Mouse (Mus musculus): ENCODE results near the gene Pecam1. TPM values are rescaled to one million over a fixed set of nuclear protein-coding genes. Genes with fewer than 3 reads are reported as not detected.

Pecam1 gene
- polyA plus RNA-seq, 1 experiment from 2014 or later = 10.7 TPM

DNA sequence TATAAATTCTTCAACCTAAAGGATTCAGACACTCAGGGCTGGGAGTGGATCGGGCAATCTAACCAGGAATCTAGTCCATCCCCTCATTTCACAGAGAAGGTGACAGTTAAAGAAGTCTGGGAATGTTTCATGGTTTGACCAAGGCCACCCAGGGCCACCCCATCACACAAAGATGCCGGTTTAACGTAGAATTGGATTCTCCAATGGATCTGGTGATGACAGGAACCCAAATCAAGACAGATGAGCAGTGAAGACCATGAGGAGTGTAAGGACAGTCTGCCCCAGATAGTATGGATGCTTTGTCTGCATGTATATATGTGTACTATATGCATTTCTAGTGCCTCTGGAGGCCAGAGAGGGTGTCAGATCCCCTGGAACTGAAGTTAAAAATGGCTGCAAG is 80.2 kb downstream of the Pecam1 start:
- no peak overlapping the region for H3K9ac ChIP-seq
- no peak overlapping the region for H3K27ac ChIP-seq
- no peaks in the 10 kb centered on the region for H3K36me3 ChIP-seq
- H3K9me3 ChIP-seq (replicated peaks) = no peaks in the 10 kb centered on the region
- H3K4me2 ChIP-seq = no peak overlapping the region
- 72% methylated on average over 3 of the region's 3 CpGs for WGBS (ENCODE audit: insufficient replicate concordance)
- H3K4me1 ChIP-seq = peaks cover 44% of the 10 kb centered on the region
- no peak for ATAC-seq
- H3K27me3 ChIP-seq (replicated peaks) = no peaks in the 10 kb centered on the region
- no peak overlapping the region for H3K4me3 ChIP-seq

- H3K36me3 ChIP-seq = no peaks in the 10 kb centered on the region
- ATAC-seq = no peak
- no peak overlapping the region for H3K27ac ChIP-seq
- H3K9me3 ChIP-seq (replicated peaks) = no peaks in the 10 kb centered on the region
- no peak overlapping the region for H3K9ac ChIP-seq
- no peak overlapping the region for H3K4me3 ChIP-seq
- peaks cover 40% of the 10 kb centered on the region for H3K4me1 ChIP-seq
- H3K27me3 ChIP-seq (replicated peaks) = no peaks in the 10 kb centered on the region
- H3K4me2 ChIP-seq = no peak overlapping the region
- 46% methylated on average over 7 of the region's 9 CpGs for WGBS (ENCODE audit: insufficient replicate concordance)
Measured at GRCm38 (mm10) chr11:106669873-106670173, 80.6 kb downstream of the Pecam1 start.

DNA sequence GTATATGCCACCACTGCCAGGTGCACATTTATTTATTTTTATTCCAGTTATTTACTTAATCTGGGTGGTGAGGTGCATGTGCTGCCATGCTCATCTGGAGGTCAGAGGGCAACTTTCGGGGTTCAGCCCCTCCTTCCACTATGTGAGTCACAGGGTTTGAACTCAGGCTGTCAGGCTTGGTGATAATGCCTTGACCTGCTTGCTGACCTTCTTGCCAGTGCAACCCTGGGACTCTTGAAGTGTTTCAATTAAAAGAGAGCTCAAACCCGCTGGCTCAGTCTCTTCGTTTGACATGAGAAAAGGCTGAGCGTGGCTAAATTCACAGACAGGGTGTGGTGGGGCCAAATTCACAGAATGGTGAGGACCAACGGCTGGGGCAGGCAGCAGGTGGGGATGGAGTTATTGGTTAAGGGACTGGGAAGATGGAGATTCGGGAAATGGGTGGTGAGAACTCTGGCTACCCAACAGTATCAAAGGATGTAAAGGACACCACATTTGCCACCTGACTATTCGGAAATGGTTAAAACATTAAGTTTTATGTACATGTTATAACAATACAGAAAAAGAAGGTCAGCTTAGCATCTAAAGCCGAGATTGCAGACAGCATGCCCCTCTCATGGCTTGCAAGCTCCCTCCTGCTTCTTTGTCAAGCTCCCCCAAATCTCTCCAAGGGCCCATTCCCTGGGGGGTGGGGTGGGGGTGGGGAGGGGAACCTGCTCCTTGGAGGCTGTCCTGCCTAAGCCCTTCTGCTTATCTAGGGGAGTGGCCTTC is 81.1 kb downstream of the Pecam1 start:
- no peak for ATAC-seq
- Histone ChIP-seq H3K9ac (no peak overlapping the region), H3K27me3 (replicated peaks) (no peaks in the 10 kb centered on the region), H3K36me3 (no peaks in the 10 kb centered on the region), H3K9me3 (replicated peaks) (no peaks in the 10 kb centered on the region), H3K4me2 (no peak overlapping the region), H3K4me1 (peaks cover 34% of the 10 kb centered on the region), H3K27ac (no peak overlapping the region), H3K4me3 (no peak overlapping the region)
- WGBS (ENCODE audit: insufficient replicate concordance) = 60% methylated on average over 8 of the region's 8 CpGs

DNA sequence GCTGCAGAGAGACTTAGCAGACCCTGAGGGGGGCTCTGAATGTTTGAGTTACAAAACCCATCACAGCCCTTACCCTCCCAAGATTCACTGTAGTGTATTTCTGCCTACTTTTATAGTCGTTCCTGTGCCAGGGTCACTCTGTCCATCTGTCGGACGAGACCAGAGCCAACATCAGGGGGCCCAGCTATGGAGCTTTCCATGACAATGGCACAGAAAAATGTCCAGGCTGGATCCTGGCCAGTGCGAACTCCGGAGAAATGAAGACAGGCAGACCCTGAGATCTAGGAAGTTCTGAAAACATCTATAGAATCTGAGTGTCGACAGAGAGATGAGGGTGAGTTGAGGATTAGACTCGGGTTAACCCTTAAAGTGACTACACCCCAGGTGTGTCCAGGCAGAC is 82.1 kb downstream of the Pecam1 start:
- no peak overlapping the region for H3K9ac ChIP-seq
- no peak overlapping the region for H3K27ac ChIP-seq
- H3K36me3 ChIP-seq = no peaks in the 10 kb centered on the region
- peaks cover 29% of the 10 kb centered on the region for H3K4me1 ChIP-seq
- no peaks in the 10 kb centered on the region for H3K27me3 ChIP-seq (replicated peaks)
- no peaks in the 10 kb centered on the region for H3K9me3 ChIP-seq (replicated peaks)
- WGBS (ENCODE audit: insufficient replicate concordance) = 72% methylated on average over 7 of the region's 7 CpGs
- no peak overlapping the region for H3K4me3 ChIP-seq
- no peak for ATAC-seq
- no peak overlapping the region for H3K4me2 ChIP-seq

GRCm38 (mm10) chr11:106667855-106668254 is 82.6 kb downstream of the Pecam1 start:
- Histone ChIP-seq H3K9me3 (replicated peaks) (no peaks in the 10 kb centered on the region), H3K4me3 (no peak overlapping the region), H3K4me1 (peaks cover 26% of the 10 kb centered on the region), H3K27me3 (replicated peaks) (no peaks in the 10 kb centered on the region), H3K9ac (no peak overlapping the region), H3K4me2 (no peak overlapping the region), H3K36me3 (no peaks in the 10 kb centered on the region), H3K27ac (no peak overlapping the region)
- no peak for ATAC-seq
- 76% methylated on average over 11 of the region's 11 CpGs for WGBS (ENCODE audit: insufficient replicate concordance)

DNA sequence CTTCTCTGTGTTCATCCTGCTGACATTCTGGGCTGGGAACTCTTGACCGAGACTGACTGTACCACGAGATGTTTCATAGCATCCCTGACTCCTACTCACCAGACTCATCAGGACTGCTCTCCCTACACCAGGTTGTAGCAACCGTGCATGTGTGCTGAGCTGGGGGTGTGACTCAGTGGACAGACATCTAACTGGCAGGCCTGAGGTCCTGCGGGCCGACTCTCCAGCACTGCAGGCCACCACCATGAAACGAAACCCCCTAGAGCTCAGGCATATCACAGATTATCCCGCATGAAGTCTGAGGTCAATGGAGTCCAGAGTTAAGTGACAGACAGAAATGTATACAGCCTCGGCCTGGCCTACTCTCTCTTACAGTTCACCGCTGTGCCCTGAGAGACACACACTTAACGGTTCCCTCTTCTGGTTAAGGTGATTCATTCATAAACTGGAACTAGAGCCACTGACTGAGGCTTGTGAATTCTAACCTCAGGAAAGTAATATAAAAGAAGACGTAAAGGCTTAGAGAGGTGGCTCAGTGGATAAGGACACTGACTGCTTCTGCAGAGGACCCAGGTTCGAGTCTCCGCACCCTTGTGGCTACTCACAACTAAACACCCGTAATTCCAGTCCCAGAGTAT is 83.8 kb downstream of the Pecam1 start:
- no peak for ATAC-seq
- H3K9me3 ChIP-seq (replicated peaks) = no peaks in the 10 kb centered on the region
- 73% methylated on average over 14 of the region's 14 CpGs for WGBS (ENCODE audit: insufficient replicate concordance)
- no peaks in the 10 kb centered on the region for H3K27me3 ChIP-seq (replicated peaks)
- H3K9ac ChIP-seq = no peak overlapping the region
- H3K4me1 ChIP-seq = peaks cover 24% of the 10 kb centered on the region
- H3K4me3 ChIP-seq = no peak overlapping the region
- no peaks in the 10 kb centered on the region for H3K36me3 ChIP-seq
- H3K4me2 ChIP-seq = no peak overlapping the region
- no peak overlapping the region for H3K27ac ChIP-seq

DNA sequence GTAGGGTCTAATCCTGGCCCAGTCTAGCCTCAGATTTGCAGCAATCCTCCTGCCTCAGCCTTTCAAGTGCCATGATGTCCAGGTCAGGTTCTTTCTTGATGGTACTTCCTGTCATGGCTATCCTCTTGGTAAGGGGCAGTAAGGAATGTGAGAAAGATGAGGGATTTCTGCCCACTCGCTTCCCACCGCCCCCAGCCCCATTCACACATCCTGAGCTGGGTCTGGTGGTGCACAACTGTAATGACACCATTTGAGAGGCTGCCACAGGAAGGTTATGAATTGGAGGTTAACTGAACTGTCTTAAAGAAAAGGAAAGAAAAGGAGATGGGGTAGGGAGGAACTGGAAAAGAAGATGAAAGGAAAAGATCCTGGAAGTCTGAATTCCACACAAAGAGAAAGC is 84.6 kb downstream of the Pecam1 start:
- no peaks in the 10 kb centered on the region for H3K36me3 ChIP-seq
- H3K9me3 ChIP-seq (replicated peaks) = no peaks in the 10 kb centered on the region
- H3K27ac ChIP-seq = no peak overlapping the region
- H3K9ac ChIP-seq = no peak overlapping the region
- no peak overlapping the region for H3K4me3 ChIP-seq
- no peak overlapping the region for H3K4me2 ChIP-seq
- no peaks in the 10 kb centered on the region for H3K27me3 ChIP-seq (replicated peaks)
- 75% methylated on average over 2 of the region's 2 CpGs for WGBS (ENCODE audit: insufficient replicate concordance)
- no peak for ATAC-seq
- H3K4me1 ChIP-seq = peaks cover 25% of the 10 kb centered on the region

DNA sequence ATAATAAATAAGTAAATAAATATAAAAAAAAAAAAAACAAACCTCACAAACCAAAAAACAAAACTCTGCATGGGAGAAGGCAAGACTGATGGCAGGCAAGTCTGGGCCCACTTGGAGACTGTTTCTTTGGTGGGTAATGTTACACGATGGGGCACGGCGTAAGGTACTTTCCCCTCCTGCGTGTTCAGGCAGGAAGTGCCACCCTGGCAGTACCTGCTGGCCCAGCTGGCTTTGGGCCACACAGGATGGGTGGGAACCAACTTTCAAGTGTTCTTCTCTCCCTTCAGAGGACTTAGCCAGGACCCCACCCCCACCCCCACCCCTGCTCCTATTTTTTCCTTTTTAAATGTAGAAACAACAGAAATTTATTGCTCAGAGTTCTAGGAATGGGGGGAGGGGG is 85.1 kb downstream of the Pecam1 start:
- H3K4me1 ChIP-seq = peaks cover 29% of the 10 kb centered on the region
- H3K4me2 ChIP-seq = no peak overlapping the region
- no peak overlapping the region for H3K27ac ChIP-seq
- H3K36me3 ChIP-seq = no peaks in the 10 kb centered on the region
- H3K27me3 ChIP-seq (replicated peaks) = no peaks in the 10 kb centered on the region
- no peak for ATAC-seq
- H3K4me3 ChIP-seq = no peak overlapping the region
- no peaks in the 10 kb centered on the region for H3K9me3 ChIP-seq (replicated peaks)
- 91% methylated on average over 4 of the region's 4 CpGs for WGBS (ENCODE audit: insufficient replicate concordance)
- H3K9ac ChIP-seq = no peak overlapping the region

DNA sequence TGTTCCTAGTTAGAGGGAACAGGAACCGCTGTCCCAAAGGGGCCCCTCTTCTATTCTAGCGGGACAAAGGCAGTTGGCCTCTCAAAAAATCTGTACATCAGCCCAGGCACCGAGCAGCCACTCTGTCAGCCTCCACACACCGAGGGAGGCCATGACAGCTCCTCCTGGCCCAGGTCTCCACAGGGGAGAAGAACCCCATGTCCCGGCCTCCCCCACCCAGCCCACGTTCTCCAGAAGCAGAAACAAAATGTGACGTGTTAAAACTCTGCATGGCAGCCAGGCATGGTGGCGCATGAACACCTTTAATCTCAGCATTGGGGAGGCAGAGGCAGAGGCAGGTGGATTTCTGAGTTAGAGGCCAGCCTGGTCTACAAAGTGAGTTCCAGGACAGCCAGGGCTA is 85.7 kb downstream of the Pecam1 start:
- WGBS (ENCODE audit: insufficient replicate concordance) = 72% methylated on average over 8 of the region's 8 CpGs
- Histone ChIP-seq H3K9me3 (replicated peaks) (no peaks in the 10 kb centered on the region), H3K36me3 (no peaks in the 10 kb centered on the region), H3K27ac (no peak overlapping the region), H3K4me2 (no peak overlapping the region), H3K4me3 (no peak overlapping the region), H3K27me3 (replicated peaks) (no peaks in the 10 kb centered on the region), H3K9ac (no peak overlapping the region), H3K4me1 (peaks cover 29% of the 10 kb centered on the region)
- no peak for ATAC-seq

GRCm38 (mm10) chr11:106663838-106664237 is 86.6 kb downstream of the Pecam1 start:
- no peak for ATAC-seq
- no peak overlapping the region for H3K9ac ChIP-seq
- no peaks in the 10 kb centered on the region for H3K9me3 ChIP-seq (replicated peaks)
- 74% methylated on average over 6 of the region's 6 CpGs for WGBS (ENCODE audit: insufficient replicate concordance)
- no peak overlapping the region for H3K4me3 ChIP-seq
- H3K27ac ChIP-seq = no peak overlapping the region
- peaks cover 27% of the 10 kb centered on the region for H3K4me1 ChIP-seq
- H3K4me2 ChIP-seq = no peak overlapping the region
- H3K27me3 ChIP-seq (replicated peaks) = no peaks in the 10 kb centered on the region
- H3K36me3 ChIP-seq = no peaks in the 10 kb centered on the region

DNA sequence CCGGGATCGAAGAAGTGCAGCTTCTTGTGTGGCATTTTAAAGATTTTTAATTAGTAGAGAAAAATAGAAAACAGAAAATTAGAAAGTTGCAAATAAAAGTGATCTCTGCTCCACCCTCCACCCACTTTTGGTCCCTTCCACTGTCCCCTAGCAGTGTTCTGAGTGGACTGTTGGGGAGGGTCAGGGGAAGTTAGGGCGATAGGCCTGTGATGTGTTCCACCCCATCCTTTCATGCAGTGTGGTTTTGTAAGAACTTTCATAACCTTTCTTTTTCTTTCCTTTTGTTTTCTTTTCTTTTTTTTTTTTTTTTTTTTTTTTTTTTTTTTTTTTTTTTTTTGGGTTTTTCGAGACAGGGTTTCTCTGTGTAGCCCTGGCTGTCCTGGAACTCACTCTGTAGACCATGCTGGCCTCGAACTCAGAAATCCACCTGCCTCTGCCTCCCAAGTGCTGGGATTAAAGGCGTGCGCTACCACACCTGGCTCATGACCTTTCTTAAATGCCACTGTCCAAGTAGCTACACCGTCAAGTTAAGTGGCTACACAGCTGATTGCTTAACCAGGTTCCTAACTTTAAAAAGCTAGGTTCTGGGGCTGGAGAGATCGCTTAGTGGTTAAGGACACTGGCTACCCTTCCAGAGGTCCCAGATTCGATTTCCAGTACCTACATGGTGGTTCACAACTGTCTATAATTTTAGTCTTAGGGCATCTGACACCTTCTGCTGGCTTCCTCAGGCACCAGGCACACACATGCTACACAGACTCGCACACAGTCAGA is 87.6 kb downstream of the Pecam1 start:
- no peaks in the 10 kb centered on the region for H3K9me3 ChIP-seq (replicated peaks)

GRCm38 (mm10) chr11:106660453-106661081 is 89.9 kb downstream of the Pecam1 start:
- 39% methylated on average over 13 of the region's 13 CpGs for WGBS (ENCODE audit: insufficient replicate concordance)
- no peak overlapping the region for H3K9ac ChIP-seq
- no peaks in the 10 kb centered on the region for H3K36me3 ChIP-seq
- 0 out of 2 replicates have a peak, but pooled peaks have one; percentile 21 for ATAC-seq
- H3K4me3 ChIP-seq = no peak overlapping the region
- no peaks in the 10 kb centered on the region for H3K27me3 ChIP-seq (replicated peaks)
- peak overlapping the region; percentile 81 for H3K27ac ChIP-seq
- H3K9me3 ChIP-seq (replicated peaks) = no peaks in the 10 kb centered on the region
- peaks cover 30% of the 10 kb centered on the region for H3K4me1 ChIP-seq
- no peak overlapping the region for H3K4me2 ChIP-seq

More for the DNA sequence above, 87.6 kb downstream of the Pecam1 start:
- no peak overlapping the region for H3K27ac ChIP-seq
- H3K4me2 ChIP-seq = no peak overlapping the region
- no peaks in the 10 kb centered on the region for H3K36me3 ChIP-seq
- H3K4me3 ChIP-seq = no peak overlapping the region
- peaks cover 28% of the 10 kb centered on the region for H3K4me1 ChIP-seq
- H3K9ac ChIP-seq = no peak overlapping the region
- no peaks in the 10 kb centered on the region for H3K27me3 ChIP-seq (replicated peaks)
- 71% methylated on average over 10 of the region's 11 CpGs for WGBS (ENCODE audit: insufficient replicate concordance)
- ATAC-seq = no peak

All from liver, embryonic 12.5 days (tissue).